Mouse (Mus musculus): ENCODE results near the gene Spag5. TPM values are rescaled to one million over a fixed set of nuclear protein-coding genes. Genes with fewer than 3 reads are reported as not detected.
"Not testable (repeated sequence)": the region's sequence is repeated elsewhere in the genome, so short reads cannot be mapped to it uniquely, and the experiment has no call there.

Gene Spag5
- total and polyA plus RNA-seq, 2 experiments from 2014 or later = 6.8 to 16.8 TPM

DNA sequence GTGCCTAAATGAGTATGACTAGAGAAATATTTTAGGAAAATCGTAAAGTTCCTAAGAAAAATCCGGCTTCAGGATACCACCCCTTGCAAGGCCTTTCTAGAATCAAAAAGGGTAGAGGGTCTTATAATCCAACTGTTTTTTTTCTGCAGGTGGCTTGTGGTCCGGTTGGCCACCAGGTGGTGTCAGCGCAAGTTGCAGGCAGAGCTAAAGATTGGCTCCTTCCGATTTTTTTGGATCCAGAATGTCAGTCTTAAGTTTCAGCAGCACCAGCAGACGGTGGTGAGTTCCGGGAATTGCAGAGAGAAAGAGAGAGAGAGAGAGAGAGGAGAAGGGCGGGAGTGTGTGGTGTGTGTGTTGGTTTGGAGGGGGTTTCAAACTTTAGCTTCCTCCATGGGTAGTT is 38.8 kb upstream of the Spag5 start:
- Histone ChIP-seq H3K4me1 (ENCODE audit: control insufficient read depth, insufficient read depth) (no peaks in the 10 kb centered on the region), H3K9me3 (replicated peaks; ENCODE audit: control insufficient read depth, low read length) (no peaks in the 10 kb centered on the region), H3K27ac (ENCODE audit: low read depth) (peak overlapping the region; percentile 90; the same call in 1 of the 2 replicates), H3K4me3 (ENCODE audit: low read depth, low read length) (peak overlapping the region; percentile 97), H3K4me2 (ENCODE audit: low read depth, low read length) (peak overlapping the region; percentile 91), H3K27me3 (ENCODE audit: control insufficient read depth, insufficient read depth, low read length) (0 out of 2 replicates have a peak, but pooled peaks cover 3% of the 10 kb centered on the region), H3K9ac (replicated peaks; ENCODE audit: low read depth, low read length) (peak overlapping the region; percentile 83), H3K36me3 (replicated peaks; ENCODE audit: control insufficient read depth, insufficient read depth, low read length) (peaks cover 42% of the 10 kb centered on the region)
- TF ChIP-seq EP300 (IDR thresholded peaks at IDR 0.05; ENCODE audit: low read depth) (no peak), CTCF (IDR thresholded peaks at IDR 0.05; ENCODE audit: low read depth) (peak; percentile 68)
- 3% methylated on average over 8 of the region's 8 CpGs for WGBS
- no peak for ATAC-seq (ENCODE audit: insufficient read depth, low read depth)
- DNase-seq (ENCODE audit: low spot score) = peak; percentile 72

DNA sequence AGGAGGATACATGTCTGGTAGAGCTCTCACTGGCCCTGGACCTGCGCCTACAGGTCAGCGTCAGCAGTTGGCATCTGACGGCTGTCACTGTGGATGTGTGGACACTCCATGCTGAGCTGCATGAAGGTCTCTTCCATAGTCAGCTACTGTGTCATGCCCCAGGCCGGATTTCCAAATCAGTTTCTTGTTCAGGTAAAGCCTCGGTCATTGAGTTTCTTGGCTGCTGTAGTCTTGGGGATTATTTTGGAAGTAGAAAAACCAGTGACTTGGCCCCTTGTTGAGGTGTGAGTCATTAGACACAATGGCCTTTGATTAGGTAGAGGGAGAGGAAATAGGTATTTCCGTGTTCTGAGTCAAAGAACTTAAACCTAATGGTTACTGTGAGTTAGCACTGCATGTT is 35.8 kb upstream of the Spag5 start:
- DNase-seq (ENCODE audit: low spot score) = no peak
- H3K9ac ChIP-seq (replicated peaks; ENCODE audit: low read depth, low read length) = no peak overlapping the region
- no peaks in the 10 kb centered on the region for H3K4me1 ChIP-seq (ENCODE audit: control insufficient read depth, insufficient read depth)
- ATAC-seq (ENCODE audit: insufficient read depth, low read depth) = no peak
- H3K36me3 ChIP-seq (replicated peaks; ENCODE audit: control insufficient read depth, insufficient read depth, low read length) = peaks cover 71% of the 10 kb centered on the region
- 89% methylated on average over 6 of the region's 6 CpGs for WGBS
- no peaks in the 10 kb centered on the region for H3K27me3 ChIP-seq (ENCODE audit: control insufficient read depth, insufficient read depth, low read length)
- TF ChIP-seq CTCF (IDR thresholded peaks at IDR 0.05; ENCODE audit: low read depth) (no peak), EP300 (IDR thresholded peaks at IDR 0.05; ENCODE audit: low read depth) (no peak)
- no peak overlapping the region for H3K27ac ChIP-seq (ENCODE audit: low read depth)
- H3K4me3 ChIP-seq (ENCODE audit: low read depth, low read length) = no peak overlapping the region
- no peaks in the 10 kb centered on the region for H3K9me3 ChIP-seq (replicated peaks; ENCODE audit: control insufficient read depth, low read length)
- H3K4me2 ChIP-seq (ENCODE audit: low read depth, low read length) = no peak overlapping the region

DNA sequence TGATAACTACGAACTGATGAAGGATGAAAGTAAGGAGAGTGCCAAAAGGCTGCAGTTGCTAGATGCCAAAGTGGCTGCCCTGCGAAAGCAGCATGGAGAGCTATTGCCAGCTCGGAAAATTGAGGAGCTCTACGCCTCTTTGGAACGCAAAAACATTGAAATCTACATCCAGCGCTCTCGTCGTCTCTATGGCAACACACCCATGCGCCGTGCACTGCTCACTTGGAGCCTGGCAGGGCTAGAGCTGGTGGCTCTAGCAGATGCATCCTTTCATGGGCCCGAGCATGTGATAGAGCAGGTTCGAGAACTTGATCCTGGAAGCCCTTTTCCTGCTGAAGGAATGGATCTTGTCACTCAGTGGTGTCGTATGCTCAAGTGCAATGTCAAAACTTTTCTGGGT is 29.3 kb upstream of the Spag5 start:
- no peak for DNase-seq (ENCODE audit: low spot score)
- ATAC-seq (ENCODE audit: insufficient read depth, low read depth) = no peak
- Histone ChIP-seq H3K9me3 (replicated peaks; ENCODE audit: control insufficient read depth, low read length) (no peaks in the 10 kb centered on the region), H3K27ac (ENCODE audit: low read depth) (no peak overlapping the region), H3K27me3 (ENCODE audit: control insufficient read depth, insufficient read depth, low read length) (no peaks in the 10 kb centered on the region), H3K4me2 (ENCODE audit: low read depth, low read length) (no peak overlapping the region), H3K9ac (replicated peaks; ENCODE audit: low read depth, low read length) (no peak overlapping the region), H3K4me3 (ENCODE audit: low read depth, low read length) (no peak overlapping the region), H3K4me1 (ENCODE audit: control insufficient read depth, insufficient read depth) (no peaks in the 10 kb centered on the region), H3K36me3 (replicated peaks; ENCODE audit: control insufficient read depth, insufficient read depth, low read length) (peaks cover 97% of the 10 kb centered on the region)
- TF ChIP-seq CTCF (IDR thresholded peaks at IDR 0.05; ENCODE audit: low read depth) = no peak
- no peak for TF ChIP-seq EP300 (IDR thresholded peaks at IDR 0.05; ENCODE audit: low read depth)
- 86% methylated on average over 13 of the region's 13 CpGs for WGBS

DNA sequence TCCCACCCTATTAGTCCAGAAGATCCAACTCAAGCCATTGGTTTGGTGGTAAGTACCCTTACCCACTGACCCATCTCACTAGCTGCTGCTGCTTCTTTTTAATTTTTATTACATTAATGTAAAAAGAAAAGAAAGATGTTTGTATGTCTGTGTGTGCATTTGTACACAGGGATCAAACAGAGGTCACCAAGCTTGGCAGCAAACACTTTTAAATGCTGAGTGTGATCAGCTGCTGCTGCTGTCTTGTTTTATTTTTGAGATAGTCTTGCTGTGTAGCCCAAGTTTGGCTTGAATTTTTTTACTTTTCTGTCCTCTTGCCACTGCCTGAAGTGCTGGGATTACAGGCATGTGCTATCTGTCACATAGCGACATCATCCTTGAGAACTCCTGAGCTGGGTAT is 25.7 kb upstream of the Spag5 start:
- WGBS = 100% methylated on average over 1 of the region's 1 CpGs

DNA sequence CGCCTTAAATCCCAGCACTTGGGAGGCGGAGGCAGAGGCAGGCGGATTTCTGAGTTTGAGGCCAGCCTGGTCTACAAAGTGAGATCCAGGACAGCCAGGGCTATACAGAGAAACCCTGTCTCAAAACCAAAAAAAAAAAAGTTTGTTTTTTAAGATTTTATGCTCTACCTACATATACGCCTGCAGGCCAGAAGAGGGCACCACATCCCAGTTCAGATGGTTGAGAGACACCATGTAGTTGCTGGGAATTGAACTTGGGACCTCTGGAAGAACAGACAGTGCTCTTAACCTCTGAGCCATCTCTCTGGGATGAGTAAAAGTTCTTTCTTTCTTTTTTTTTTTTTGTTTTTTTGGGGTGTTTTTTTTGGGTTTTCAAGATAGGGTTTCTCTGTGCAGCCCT is 25.2 kb upstream of the Spag5 start:
- not testable (repeated sequence) for H3K4me3 ChIP-seq (ENCODE audit: low read depth, low read length); H3K9me3 ChIP-seq (replicated peaks; ENCODE audit: control insufficient read depth, low read length); H3K4me1 ChIP-seq (ENCODE audit: control insufficient read depth, insufficient read depth); DNase-seq (ENCODE audit: low spot score); H3K4me2 ChIP-seq (ENCODE audit: low read depth, low read length); H3K27ac ChIP-seq (ENCODE audit: low read depth); ATAC-seq (ENCODE audit: insufficient read depth, low read depth); H3K9ac ChIP-seq (replicated peaks; ENCODE audit: low read depth, low read length); H3K27me3 ChIP-seq (ENCODE audit: control insufficient read depth, insufficient read depth, low read length)
- over 99% methylated on average over 4 of the region's 4 CpGs for WGBS
- peaks cover 100% of the 10 kb centered on the region for H3K36me3 ChIP-seq (replicated peaks; ENCODE audit: control insufficient read depth, insufficient read depth, low read length)

More for the DNA sequence above, 25.7 kb upstream of the Spag5 start:
- no peaks in the 10 kb centered on the region for H3K27me3 ChIP-seq (ENCODE audit: control insufficient read depth, insufficient read depth, low read length)
- H3K36me3 ChIP-seq (replicated peaks; ENCODE audit: control insufficient read depth, insufficient read depth, low read length) = peaks cover 98% of the 10 kb centered on the region
- no peak for TF ChIP-seq CTCF (IDR thresholded peaks at IDR 0.05; ENCODE audit: low read depth)
- TF ChIP-seq EP300 (IDR thresholded peaks at IDR 0.05; ENCODE audit: low read depth) = no peak
- H3K4me1 ChIP-seq (ENCODE audit: control insufficient read depth, insufficient read depth) = no peaks in the 10 kb centered on the region
- no peak overlapping the region for H3K9ac ChIP-seq (replicated peaks; ENCODE audit: low read depth, low read length)
- no peak for ATAC-seq (ENCODE audit: insufficient read depth, low read depth)
- no peaks in the 10 kb centered on the region for H3K9me3 ChIP-seq (replicated peaks; ENCODE audit: control insufficient read depth, low read length)
- no peak for DNase-seq (ENCODE audit: low spot score)
- no peak overlapping the region for H3K4me2 ChIP-seq (ENCODE audit: low read depth, low read length)
- H3K4me3 ChIP-seq (ENCODE audit: low read depth, low read length) = no peak overlapping the region
- H3K27ac ChIP-seq (ENCODE audit: low read depth) = no peak overlapping the region

- Histone ChIP-seq H3K4me1 (ENCODE audit: control insufficient read depth, insufficient read depth) (no peaks in the 10 kb centered on the region), H3K9ac (replicated peaks; ENCODE audit: low read depth, low read length) (no peak overlapping the region), H3K4me3 (ENCODE audit: low read depth, low read length) (no peak overlapping the region), H3K27me3 (ENCODE audit: control insufficient read depth, insufficient read depth, low read length) (no peaks in the 10 kb centered on the region), H3K27ac (ENCODE audit: low read depth) (no peak overlapping the region), H3K4me2 (ENCODE audit: low read depth, low read length) (no peak overlapping the region), H3K9me3 (replicated peaks; ENCODE audit: control insufficient read depth, low read length) (no peaks in the 10 kb centered on the region), H3K36me3 (replicated peaks; ENCODE audit: control insufficient read depth, insufficient read depth, low read length) (peaks cover 98% of the 10 kb centered on the region)
- WGBS = 62% methylated on average over 7 of the region's 7 CpGs
- no peak for ATAC-seq (ENCODE audit: insufficient read depth, low read depth)
- TF ChIP-seq CTCF (IDR thresholded peaks at IDR 0.05; ENCODE audit: low read depth) = no peak
- no peak; the same call in 1 of the 2 replicates for TF ChIP-seq EP300 (IDR thresholded peaks at IDR 0.05; ENCODE audit: low read depth)
- no peak for DNase-seq (ENCODE audit: low spot score)
Observed at GRCm38 (mm10) chr11:78278853-78279252, 22.5 kb upstream of the Spag5 start.
